Mouse (Mus musculus) layer of hippocampus, adult 11-12 months (tissue): Measurements from ENCODE around the gene Arrdc5.

Source experiments
- DNase-seq: peaks from one replicate; pipeline ENCODE4 v3.0.0; 2022; ENCODE audit warnings: low spot score

Arrdc5 gene

GRCm38 (mm10) chr17:56300186-56300585 is at the start of gene Arrdc5:
Gene Arrdc5, minus strand, starts transcription at chr17:56300286.
- no peak for DNase-seq

- no peak for DNase-seq
These were observed 48.5 kb upstream of the Arrdc5 start for GRCm38 (mm10) chr17:56348586-56348985.

- no peak for DNase-seq
These were observed 48.0 kb upstream of the Arrdc5 start for GRCm38 (mm10) chr17:56348128-56348527.

- no peak for DNase-seq
These were observed 45.3 kb upstream of the Arrdc5 start for GRCm38 (mm10) chr17:56345364-56345763.

DNA sequence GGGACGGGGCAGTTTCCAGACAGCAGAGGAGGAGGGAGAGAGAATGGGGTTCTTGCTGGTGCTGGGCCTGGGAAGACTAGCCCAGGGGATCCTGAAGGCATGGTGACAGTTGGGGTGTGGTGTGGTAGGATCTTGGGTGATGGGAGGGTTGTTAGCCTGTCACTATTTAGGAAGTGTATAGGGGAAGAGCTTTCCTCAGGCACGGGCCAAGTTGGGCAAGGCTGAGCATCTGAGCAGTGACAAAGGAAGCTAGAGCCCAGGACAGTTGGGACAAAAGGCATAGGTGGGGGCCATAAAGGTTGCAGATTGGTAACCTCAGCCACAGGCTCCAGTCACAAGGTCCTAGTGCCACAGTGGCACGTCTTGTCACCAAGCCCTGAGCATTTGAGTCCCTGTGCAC is 43.4 kb upstream of the Arrdc5 start:
- no peak for DNase-seq

GRCm38 (mm10) chr17:56340717-56341116 is 40.6 kb upstream of the Arrdc5 start:
- no peak for DNase-seq

DNA sequence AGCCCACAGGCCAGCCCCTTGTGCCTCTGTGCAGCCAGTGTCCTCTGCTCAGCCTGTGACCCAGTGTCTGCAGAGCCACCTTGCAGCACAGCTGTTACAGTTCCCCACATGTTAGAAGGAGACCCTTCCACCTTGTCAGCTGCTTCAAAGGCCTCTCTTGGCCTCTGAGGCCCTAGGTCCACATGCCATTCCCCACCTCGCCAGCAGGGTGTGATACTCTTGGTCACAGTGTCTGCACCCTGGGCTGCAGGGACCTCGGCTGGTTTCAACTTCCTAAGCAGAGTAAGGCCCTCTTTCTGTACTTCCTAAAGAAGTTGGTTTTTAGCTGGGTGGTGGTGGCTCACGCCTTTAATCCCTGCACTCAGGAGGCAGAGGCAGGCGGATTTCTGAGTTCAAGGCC is 38.8 kb upstream of the Arrdc5 start:
- no peak for DNase-seq

- DNase-seq: no peak
These were observed 37.7 kb upstream of the Arrdc5 start for GRCm38 (mm10) chr17:56337791-56338190.

DNA sequence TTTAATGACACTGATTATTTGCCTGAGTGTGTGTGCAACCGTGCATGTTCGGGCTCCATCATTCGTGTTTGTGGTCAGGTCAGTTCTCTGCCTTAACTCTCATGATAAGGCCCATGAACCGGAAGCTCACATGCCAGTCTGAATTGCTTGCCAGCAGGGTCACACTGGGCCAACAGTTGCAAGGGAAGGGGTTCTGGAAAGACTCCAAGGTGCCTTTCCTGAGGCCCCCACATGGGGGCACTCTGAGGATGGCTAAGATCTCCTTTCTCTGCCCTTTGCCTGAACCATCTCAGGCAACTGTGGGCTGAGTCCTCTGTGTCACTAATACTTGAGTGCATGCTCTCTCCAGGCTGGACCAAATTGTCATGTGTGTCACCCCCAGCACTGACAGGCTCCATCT is 37.1 kb upstream of the Arrdc5 start:
- DNase-seq: peak; percentile 72

GRCm38 (mm10) chr17:56332987-56333386 is 32.9 kb upstream of the Arrdc5 start:
- DNase-seq: no peak

- DNase-seq: no peak
These were observed 31.2 kb upstream of the Arrdc5 start for GRCm38 (mm10) chr17:56331256-56331655.

DNA sequence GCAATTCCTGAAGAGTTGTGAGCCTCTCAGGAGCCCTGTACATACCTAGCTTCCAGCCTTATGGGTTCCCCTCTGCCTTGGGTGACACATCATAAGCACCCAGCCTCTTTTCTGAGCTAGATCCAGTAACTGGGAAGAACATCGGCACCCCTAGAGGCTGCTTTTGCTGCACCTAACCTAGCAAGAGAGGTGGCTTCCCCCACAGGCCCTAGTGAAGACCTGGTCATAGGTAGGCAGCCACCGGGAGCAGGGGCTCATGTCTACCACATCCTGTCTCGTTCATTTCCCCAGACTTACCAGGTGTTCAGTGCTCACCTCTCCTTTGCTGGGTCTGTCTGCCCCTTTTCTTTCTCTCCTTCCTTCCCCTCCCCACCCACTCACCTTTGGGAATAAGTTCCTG is 30.3 kb upstream of the Arrdc5 start:
- DNase-seq: no peak

GRCm38 (mm10) chr17:56329267-56329666 is 29.2 kb upstream of the Arrdc5 start:
- no peak for DNase-seq

DNA sequence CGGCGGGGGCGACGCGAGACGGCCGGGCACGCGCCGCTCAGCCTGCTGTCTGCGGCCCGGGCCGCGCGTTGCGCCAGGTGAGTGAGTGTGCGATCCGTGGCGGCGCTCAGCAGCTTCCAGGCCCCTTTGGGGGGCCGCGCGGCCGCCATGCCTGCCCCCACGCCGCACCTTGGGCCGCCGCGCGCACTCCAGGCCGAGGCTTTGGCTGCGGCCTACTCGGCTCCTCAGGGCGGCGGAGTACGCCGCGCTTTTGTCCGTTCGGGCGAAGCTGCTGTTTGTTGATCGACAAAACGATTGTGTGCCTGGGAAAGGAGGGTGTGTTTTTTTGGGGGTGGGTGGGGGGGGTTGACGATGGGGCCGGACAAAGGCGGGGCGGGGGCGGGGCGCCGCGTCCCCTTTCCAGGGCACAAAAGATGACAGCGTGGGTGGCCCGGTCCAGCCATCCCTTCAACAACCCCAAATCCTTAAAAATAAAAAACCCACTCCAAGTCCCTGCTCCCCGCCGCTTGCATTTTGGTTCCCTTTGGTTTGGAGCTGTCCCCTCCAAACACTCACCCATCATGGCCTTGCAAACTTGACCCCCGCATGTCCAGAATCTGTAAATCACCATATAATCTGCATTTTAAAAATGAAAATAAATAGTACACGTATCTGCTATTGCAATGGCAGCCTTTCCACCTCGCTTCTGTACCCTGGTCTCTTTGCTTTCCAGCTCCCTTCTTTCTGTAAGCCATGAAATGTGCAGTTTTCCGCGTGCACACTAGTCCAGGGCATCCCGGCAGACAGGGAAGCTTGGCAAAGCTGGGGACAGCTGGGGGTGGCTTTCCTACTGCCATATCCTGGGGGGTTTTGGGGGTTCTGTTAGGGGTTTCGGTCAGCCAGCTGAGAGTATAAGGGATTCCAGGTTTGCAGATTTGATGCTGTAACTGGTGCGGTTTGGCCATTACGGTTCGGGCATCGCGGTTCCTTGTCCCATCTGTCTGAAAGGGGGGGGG is 26.4 kb upstream of the Arrdc5 start:
- DNase-seq: no peak

DNA sequence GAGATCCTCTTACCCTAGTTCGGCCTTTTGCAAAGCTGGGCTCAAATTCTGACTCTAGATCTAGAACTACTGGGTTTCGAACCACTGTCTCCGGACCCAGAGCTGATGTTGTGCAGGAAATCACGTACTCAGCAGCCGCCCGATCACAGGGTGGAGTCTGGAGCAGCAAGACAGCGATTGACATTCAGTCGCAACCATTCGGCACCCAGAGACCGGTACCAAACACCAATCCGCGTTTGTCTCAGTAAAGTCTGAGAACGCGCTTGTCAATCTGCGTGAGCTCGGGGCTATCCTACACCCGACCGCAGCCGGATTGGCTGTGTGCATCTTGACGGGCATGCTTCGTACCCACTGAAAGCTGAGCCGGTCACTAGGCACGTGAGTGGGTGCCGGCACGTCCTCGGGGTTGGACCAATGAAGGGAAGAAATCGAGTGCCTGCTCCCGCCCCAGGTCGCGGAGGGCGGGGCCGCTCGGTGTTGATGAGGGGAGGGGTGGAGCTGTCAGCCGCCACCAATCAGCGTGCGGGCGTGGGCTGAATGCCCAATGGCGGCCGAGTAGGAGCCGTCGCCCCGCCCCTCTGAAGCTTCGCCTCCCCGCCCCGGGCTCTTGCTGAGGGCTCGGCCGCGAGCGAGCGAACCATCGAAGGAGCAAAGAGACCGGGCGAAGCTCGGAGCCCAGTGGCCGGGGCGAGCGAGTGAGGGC is 25.5 kb upstream of the Arrdc5 start, which contains the start of gene Kdm4b:
Gene Kdm4b, plus strand, starts transcription at position 613 of the 703 bp plus-strand sequence.
- peak; percentile 99 for DNase-seq

GRCm38 (mm10) chr17:56324419-56324818 is 24.3 kb upstream of the Arrdc5 start:
- DNase-seq: no peak

GRCm38 (mm10) chr17:56309191-56309945 is 9.3 kb upstream of the Arrdc5 start:
- DNase-seq: no peak

GRCm38 (mm10) chr17:56308088-56308487 is 8.0 kb upstream of the Arrdc5 start:
- no peak for DNase-seq

GRCm38 (mm10) chr17:56305826-56306225 is 5.7 kb upstream of the Arrdc5 start:
- no peak for DNase-seq

- no peak for DNase-seq
These were observed 5.1 kb upstream of the Arrdc5 start for GRCm38 (mm10) chr17:56305156-56305555.

DNA sequence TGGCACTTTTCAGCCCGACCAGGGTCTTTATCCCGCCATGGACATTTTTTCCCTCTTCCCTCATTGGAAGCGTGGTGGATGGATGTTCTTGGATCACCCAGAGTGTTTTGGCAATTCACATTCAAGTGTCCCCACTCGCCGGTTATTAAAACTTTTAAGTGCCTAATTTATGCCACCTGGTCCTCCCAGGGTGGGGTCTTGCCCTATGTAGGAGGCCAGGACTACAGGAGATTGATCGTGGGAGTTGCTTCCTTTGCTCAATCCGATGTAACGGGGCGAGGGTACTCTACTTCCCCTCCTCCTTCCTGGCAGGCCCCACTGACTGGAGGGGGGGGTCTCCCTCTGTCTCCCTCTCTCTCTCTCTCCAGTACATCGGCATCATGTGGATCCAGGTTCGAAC is 4.6 kb upstream of the Arrdc5 start:
- DNase-seq: no peak
